Mouse (Mus musculus): ENCODE measurements around the gene Tmem107. TPM values are rescaled to one million over a fixed set of nuclear protein-coding genes. Genes with fewer than 3 reads are reported as not detected.
A peak's percentile ranks its signal among the peaks of the same experiment; 100 is the strongest.

Gene Tmem107
- polyA plus RNA-seq, 1 experiment from 2014 or later: 60.8 TPM

GRCm38 (mm10) chr11:69117737-69118695, 47.4 kb downstream of the Tmem107 start:
- Histone ChIP-seq H3K9me3 (replicated peaks) (no peaks in the 10 kb centered on the region), H3K9ac (peak overlapping the region; percentile 76), H3K4me1 (peaks cover 47% of the 10 kb centered on the region), H3K27me3 (peaks cover 19% of the 10 kb centered on the region), H3K4me2 (peak overlapping the region; percentile 94), H3K4me3 (replicated peaks) (peak overlapping the region; percentile 83), H3K36me3 (no peaks in the 10 kb centered on the region), H3K27ac (peak overlapping the region; percentile 85)
- no peak for ATAC-seq (replicated peaks; ENCODE audit: low FRiP score)
- WGBS: under 1% methylated on average over 45 of the region's 45 CpGs

- ATAC-seq (replicated peaks; ENCODE audit: low FRiP score): no peak
- Histone ChIP-seq H3K27ac (no peak overlapping the region), H3K9ac (peak overlapping the region; percentile 76; the same call in 1 of the 2 replicates), H3K9me3 (replicated peaks) (no peaks in the 10 kb centered on the region), H3K4me3 (replicated peaks) (peak overlapping the region; percentile 83), H3K4me2 (peak overlapping the region; percentile 94), H3K27me3 (peaks cover 17% of the 10 kb centered on the region), H3K36me3 (no peaks in the 10 kb centered on the region), H3K4me1 (peaks cover 50% of the 10 kb centered on the region)
- WGBS: under 1% methylated on average over 15 of the region's 15 CpGs
These were observed 48.2 kb downstream of the Tmem107 start for GRCm38 (mm10) chr11:69118765-69119164.

GRCm38 (mm10) chr11:69119446-69120155, 49.0 kb downstream of the Tmem107 start:
- peaks cover 13% of the 10 kb centered on the region for H3K27me3 ChIP-seq
- no peak overlapping the region for H3K27ac ChIP-seq
- 24% methylated on average over 14 of the region's 14 CpGs for WGBS
- H3K4me1 ChIP-seq: peaks cover 50% of the 10 kb centered on the region
- peak overlapping the region; percentile 83 for H3K4me3 ChIP-seq (replicated peaks)
- H3K9ac ChIP-seq: peak overlapping the region; percentile 39; the same call in 1 of the 2 replicates
- H3K4me2 ChIP-seq: peak overlapping the region; percentile 94
- ATAC-seq (replicated peaks; ENCODE audit: low FRiP score): no peak
- H3K9me3 ChIP-seq (replicated peaks): no peaks in the 10 kb centered on the region
- no peaks in the 10 kb centered on the region for H3K36me3 ChIP-seq

GRCm38 (mm10) chr11:69120221-69121000, 49.8 kb downstream of the Tmem107 start, which contains the start of gene Hes7:
Hes7 (plus strand) TSS chr11:69120404.
- H3K27ac ChIP-seq: peak within 1 kb of the TSS; percentile 92; the same call in 1 of the 2 replicates
- no peak for ATAC-seq (replicated peaks; ENCODE audit: low FRiP score)

GRCm38 (mm10) chr11:69121001-69121740, 50.6 kb downstream of the Tmem107 start:
- H3K9ac ChIP-seq: peak overlapping the region; percentile 73
- H3K27ac ChIP-seq: peak overlapping the region; percentile 92; the same call in 1 of the 2 replicates

More at GRCm38 (mm10) chr11:69120221-69121000, 49.8 kb downstream of the Tmem107 start, which contains the start of gene Hes7:
- H3K4me3 ChIP-seq (replicated peaks): peak within 1 kb of the TSS; percentile 83
- H3K9me3 ChIP-seq (replicated peaks): no peaks in the 10 kb centered on the region
- peaks cover 51% of the 10 kb centered on the region for H3K4me1 ChIP-seq
- peak within 1 kb of the TSS; percentile 94 for H3K4me2 ChIP-seq
- H3K9ac ChIP-seq: peak within 1 kb of the TSS; percentile 73
- 2% methylated on average over 27 of the region's 27 CpGs for WGBS
- peaks cover 9% of the 10 kb centered on the region for H3K27me3 ChIP-seq
- no peaks in the 10 kb centered on the region for H3K36me3 ChIP-seq

GRCm38 (mm10) chr11:69121741-69122335, 51.2 kb downstream of the Tmem107 start:
- Histone ChIP-seq H3K9me3 (replicated peaks) (no peaks in the 10 kb centered on the region), H3K27ac (peak overlapping the region; percentile 92), H3K4me3 (replicated peaks) (peak overlapping the region; percentile 83), H3K4me1 (peaks cover 61% of the 10 kb centered on the region), H3K9ac (peak overlapping the region; percentile 73), H3K4me2 (peak overlapping the region; percentile 94), H3K27me3 (peaks cover under 1% of the 10 kb centered on the region; the same call in 1 of the 2 replicates), H3K36me3 (no peaks in the 10 kb centered on the region)
- ATAC-seq (replicated peaks; ENCODE audit: low FRiP score): peak; percentile 6
- WGBS: under 1% methylated on average over 32 of the region's 32 CpGs

More at GRCm38 (mm10) chr11:69121001-69121740, 50.6 kb downstream of the Tmem107 start:
- Histone ChIP-seq H3K4me3 (replicated peaks) (peak overlapping the region; percentile 83), H3K4me2 (peak overlapping the region; percentile 94), H3K27me3 (peaks cover 4% of the 10 kb centered on the region; the same call in 1 of the 2 replicates), H3K9me3 (replicated peaks) (no peaks in the 10 kb centered on the region), H3K4me1 (peaks cover 58% of the 10 kb centered on the region), H3K36me3 (no peaks in the 10 kb centered on the region)
- ATAC-seq (replicated peaks; ENCODE audit: low FRiP score): no peak
- WGBS: under 1% methylated on average over 33 of the region's 33 CpGs

GRCm38 (mm10) chr11:69122336-69122951, 51.8 kb downstream of the Tmem107 start, which contains the start of gene 9130213A22Rik:
9130213A22Rik (minus strand) TSS chr11:69122589.
- peak within 1 kb of the TSS; percentile 94 for H3K4me2 ChIP-seq
- under 1% methylated on average over 65 of the region's 66 CpGs for WGBS
- no peaks in the 10 kb centered on the region for H3K36me3 ChIP-seq
- peak; percentile 66 for ATAC-seq (replicated peaks; ENCODE audit: low FRiP score)
- H3K9me3 ChIP-seq (replicated peaks): no peaks in the 10 kb centered on the region
- H3K27me3 ChIP-seq: peaks cover 7% of the 10 kb centered on the region; the same call in 1 of the 2 replicates
- peak within 1 kb of the TSS; percentile 83 for H3K4me3 ChIP-seq (replicated peaks)
- H3K27ac ChIP-seq: peak within 1 kb of the TSS; percentile 92
- peaks cover 57% of the 10 kb centered on the region for H3K4me1 ChIP-seq
- H3K9ac ChIP-seq: peak within 1 kb of the TSS; percentile 73

Other genes with a start within 250 kb of the Tmem107 start
- gene Ndel1, start 198.9 kb upstream of the Tmem107 start, polyA plus RNA-seq (2015; fragmentation: Nextera tagmentation; extraction: Ambion mirVana): 87.3 and 87.5 TPM in 2 replicates
- gene Rnf222, start 182.3 kb upstream of the Tmem107 start, polyA plus RNA-seq (2015; fragmentation: Nextera tagmentation; extraction: Ambion mirVana): 0.18 and 0.27 TPM in 2 replicates
- 1,042 and 1,119 TPM in 2 replicates for gene Rpl26, start 169.2 kb upstream of the Tmem107 start, polyA plus RNA-seq (2015; fragmentation: Nextera tagmentation; extraction: Ambion mirVana)
- gene Odf4, start 143.7 kb upstream of the Tmem107 start, polyA plus RNA-seq (2015; fragmentation: Nextera tagmentation; extraction: Ambion mirVana): not detected in 2 replicates
- 15.8 and 19.6 TPM in 2 replicates for gene Arhgef15, start 113.3 kb upstream of the Tmem107 start, polyA plus RNA-seq (2015; fragmentation: Nextera tagmentation; extraction: Ambion mirVana)
- gene Slc25a35, start 102.7 kb upstream of the Tmem107 start, polyA plus RNA-seq (2015; fragmentation: Nextera tagmentation; extraction: Ambion mirVana): 4.8 and 5.0 TPM in 2 replicates
- gene Rangrf, start 95.6 kb upstream of the Tmem107 start, polyA plus RNA-seq (2015; fragmentation: Nextera tagmentation; extraction: Ambion mirVana): 63.4 and 67.7 TPM in 2 replicates
- gene Pfas, start 62.3 kb upstream of the Tmem107 start, polyA plus RNA-seq (2015; fragmentation: Nextera tagmentation; extraction: Ambion mirVana): 43.9 and 45.9 TPM in 2 replicates
- gene Ctc1, start 54.9 kb upstream of the Tmem107 start, polyA plus RNA-seq (2015; fragmentation: Nextera tagmentation; extraction: Ambion mirVana): 50.6 and 72.7 TPM in 2 replicates
- 164 and 175 TPM in 2 replicates for gene Aurkb, start 25.2 kb upstream of the Tmem107 start, polyA plus RNA-seq (2015; fragmentation: Nextera tagmentation; extraction: Ambion mirVana)
- gene Borcs6, start 11.1 kb upstream of the Tmem107 start, polyA plus RNA-seq (2015; fragmentation: Nextera tagmentation; extraction: Ambion mirVana): 7.4 and 8.7 TPM in 2 replicates
- gene Vamp2, start 17.7 kb downstream of the Tmem107 start, polyA plus RNA-seq (2015; fragmentation: Nextera tagmentation; extraction: Ambion mirVana): 83.5 and 101 TPM in 2 replicates
- 12.1 and 13.7 TPM in 2 replicates for gene Per1, start 24.4 kb downstream of the Tmem107 start, polyA plus RNA-seq (2015; fragmentation: Nextera tagmentation; extraction: Ambion mirVana)
- 0.42 and 0.46 TPM in 2 replicates for gene Hes7, start 49.6 kb downstream of the Tmem107 start, polyA plus RNA-seq (2015; fragmentation: Nextera tagmentation; extraction: Ambion mirVana)
- gene 9130213A22Rik, start 51.8 kb downstream of the Tmem107 start, polyA plus RNA-seq (2015; fragmentation: Nextera tagmentation; extraction: Ambion mirVana): 0.27 and 0.51 TPM in 2 replicates
- 0.60 and 1.3 TPM in 2 replicates for gene Aloxe3, start 55.1 kb downstream of the Tmem107 start, polyA plus RNA-seq (2015; fragmentation: Nextera tagmentation; extraction: Ambion mirVana)
- 0.08 and 0.42 TPM in 2 replicates for gene Alox12b, start 86.2 kb downstream of the Tmem107 start, polyA plus RNA-seq (2015; fragmentation: Nextera tagmentation; extraction: Ambion mirVana)
- gene Alox8, start 127.0 kb downstream of the Tmem107 start, polyA plus RNA-seq (2015; fragmentation: Nextera tagmentation; extraction: Ambion mirVana): 0.33 and 0.47 TPM in 2 replicates
- 0.09 and 0.17 TPM in 2 replicates for gene Gucy2e, start 166.2 kb downstream of the Tmem107 start, polyA plus RNA-seq (2015; fragmentation: Nextera tagmentation; extraction: Ambion mirVana)